16 mouse cellular contexts compared by ENCODE assay signal in genomic region chr12:9054012-9054411, GRCm38 (mm10).
"Had no signal": no experiment of that assay in that cellular context is flagged by ENCODE, and none has a peak within 500 bp of the region (broad histone marks: within the 10 kb centered on the region; RNA-seq: fewer than 3 reads in every experiment).

No protein-coding gene starts in this region.

- H3K27me3 ChIP-seq: liver, embryonic 13.5 days; lung, embryonic 15.5 days; midbrain, embryonic 12.5 days had no signal

- H3K9me3 ChIP-seq: limb, embryonic 12.5 days; liver, embryonic 13.5 days; lung, embryonic 15.5 days; megakaryocyte, embryonic 14.5 days; midbrain, embryonic 12.5 days; neural tube, embryonic 15.5 days had no signal

- H3K4me2 ChIP-seq: limb, embryonic 12.5 days; liver, embryonic 13.5 days; lung, embryonic 15.5 days; midbrain, embryonic 12.5 days; neural tube, embryonic 15.5 days had no signal

- ATAC-seq: liver, postnatal 0 days had no signal

- H3K9ac ChIP-seq: limb, embryonic 12.5 days; liver, embryonic 13.5 days; liver, postnatal 0 days; lung, embryonic 15.5 days; midbrain, embryonic 12.5 days; neural tube, embryonic 15.5 days had no signal

- H3K27ac ChIP-seq: left cerebral cortex, adult 2 months; limb, embryonic 12.5 days; liver, embryonic 13.5 days; lung, embryonic 15.5 days; macrophage; midbrain, embryonic 12.5 days; neural tube, embryonic 15.5 days had no signal

- DNase-seq: kidney, adult 2 months; kidney, postnatal 36 days; liver; liver, embryonic 13.5 days; liver, postnatal 0 days; lung, postnatal 14 days; right cerebral cortex, postnatal 25 days; thymus, postnatal 14 days had no signal

- H3K36me3 ChIP-seq: limb, embryonic 12.5 days; liver, embryonic 13.5 days; lung, embryonic 15.5 days; midbrain, embryonic 12.5 days; neural tube, embryonic 15.5 days had no signal

- H3K4me3 ChIP-seq: left cerebral cortex, adult 2 months; limb, embryonic 12.5 days; liver, embryonic 13.5 days; lung, embryonic 15.5 days; megakaryocyte, embryonic 14.5 days; midbrain, embryonic 12.5 days; myocyte; neural tube, embryonic 15.5 days had no signal

- H3K4me1 ChIP-seq: liver, embryonic 13.5 days; midbrain, embryonic 12.5 days had no signal
